Mouse (Mus musculus) ES-Bruce4 (cell line): ENCODE measurements at regions not wholly inside any gene's neighbourhood (a gene's known extent, or its start where the extent isn't known, plus 50 kb on each side); places are given as distances from the start of the nearest gene placed in this dataset.

Source experiments
- H3K27ac ChIP-seq: 2 replicates; pipeline ENCODE4 v1.5.1; 2012; ENCODE audit warnings: low read length, inconsistent platforms; ENCODE audit not compliant: insufficient read depth
- H3K27me3 ChIP-seq: 2 replicates; pipeline ENCODE4 v1.6.1; 2012; ENCODE audit warnings: mild to moderate bottlenecking, low read length, inconsistent platforms; ENCODE audit not compliant: control insufficient read depth, poor library complexity, insufficient read depth, severe bottlenecking
- H3K36me3 ChIP-seq: 2 replicates; pipeline ENCODE4 v1.6.1; 2012; ENCODE audit warnings: inconsistent platforms, mild to moderate bottlenecking, low read length, moderate library complexity; ENCODE audit not compliant: control insufficient read depth, poor library complexity, insufficient read depth, severe bottlenecking
- H3K4me1 ChIP-seq: one replicate; pipeline ENCODE4 v1.8.1; 2011; ENCODE audit warnings: low read length; ENCODE audit not compliant: control insufficient read depth, insufficient read depth
- H3K4me3 ChIP-seq: 2 replicates; pipeline ENCODE4 v1.5.1; 2011; ENCODE audit warnings: low read depth, mild to moderate bottlenecking, low read length
- H3K9ac ChIP-seq: 2 replicates; pipeline ENCODE4 v1.6.1; 2012; ENCODE audit warnings: low read depth, mild to moderate bottlenecking, inconsistent platforms; ENCODE audit not compliant: poor library complexity, severe bottlenecking
- H3K9me3 ChIP-seq: replicated peaks from 2 replicates; pipeline ENCODE4 v1.6.1; 2012; ENCODE audit warnings: mild to moderate bottlenecking, low read length, inconsistent platforms; ENCODE audit not compliant: control insufficient read depth, poor library complexity, insufficient read depth, severe bottlenecking
- CTCF ChIP-seq: IDR thresholded peaks from one replicate; pipeline ENCODE4 v1.8.1; 2011; ENCODE audit warnings: low read depth, low read length
- EP300 ChIP-seq: IDR thresholded peaks from 2 replicates; pipeline ENCODE4 v1.6.1; 2011; ENCODE audit warnings: low read depth, low read length; ENCODE audit not compliant: insufficient read depth
- POLR2A ChIP-seq: IDR thresholded peaks from one replicate; pipeline ENCODE4 v1.8.1; 2011; ENCODE audit warnings: low read length; ENCODE audit not compliant: insufficient read depth

GRCm38 (mm10) chr19:37754024-37754423, 56.4 kb downstream of the Cyp26a1 start:
- Histone ChIP-seq H3K36me3 (no peaks in the 10 kb centered on the region), H3K9me3 (0 out of 2 replicates have a peak, but pooled peaks cover 8% of the 10 kb centered on the region), H3K27me3 (no peaks in the 10 kb centered on the region), H3K4me3 (no peak overlapping the region), H3K4me1 (no peaks in the 10 kb centered on the region), H3K27ac (no peak overlapping the region), H3K9ac (no peak overlapping the region)
- TF ChIP-seq EP300 (no peak), POLR2A (no peak), CTCF (no peak)

GRCm38 (mm10) chr19:37755372-37755771, 57.8 kb downstream of the Cyp26a1 start:
- Histone ChIP-seq H3K4me3 (no peak overlapping the region), H3K36me3 (no peaks in the 10 kb centered on the region), H3K4me1 (no peaks in the 10 kb centered on the region), H3K9ac (no peak overlapping the region), H3K27me3 (no peaks in the 10 kb centered on the region), H3K27ac (no peak overlapping the region), H3K9me3 (0 out of 2 replicates have a peak, but pooled peaks cover 8% of the 10 kb centered on the region)
- no peak for TF ChIP-seq EP300
- TF ChIP-seq POLR2A = no peak
- peak; percentile 34 for TF ChIP-seq CTCF

- H3K36me3 ChIP-seq = no peaks in the 10 kb centered on the region
- no peak overlapping the region for H3K9ac ChIP-seq
- no peaks in the 10 kb centered on the region for H3K4me1 ChIP-seq
- H3K4me3 ChIP-seq = no peak overlapping the region
- no peaks in the 10 kb centered on the region for H3K9me3 ChIP-seq
- no peak overlapping the region for H3K27ac ChIP-seq
- H3K27me3 ChIP-seq = no peaks in the 10 kb centered on the region
- no peak for TF ChIP-seq EP300
- TF ChIP-seq POLR2A = no peak
- no peak for TF ChIP-seq CTCF
Measured at GRCm38 (mm10) chr19:37769376-37769775, 71.8 kb downstream of the Cyp26a1 start.

- Histone ChIP-seq H3K27ac (no peak overlapping the region), H3K36me3 (no peaks in the 10 kb centered on the region), H3K9me3 (no peaks in the 10 kb centered on the region), H3K4me1 (no peaks in the 10 kb centered on the region), H3K27me3 (no peaks in the 10 kb centered on the region), H3K9ac (no peak overlapping the region), H3K4me3 (no peak overlapping the region)
- no peak for TF ChIP-seq POLR2A
- no peak for TF ChIP-seq CTCF
- no peak for TF ChIP-seq EP300
Measured at GRCm38 (mm10) chr19:37771956-37772355, 74.4 kb downstream of the Cyp26a1 start.

- Histone ChIP-seq H3K27me3 (no peaks in the 10 kb centered on the region), H3K9me3 (no peaks in the 10 kb centered on the region), H3K27ac (no peak overlapping the region), H3K36me3 (no peaks in the 10 kb centered on the region), H3K4me1 (no peaks in the 10 kb centered on the region), H3K9ac (no peak overlapping the region), H3K4me3 (no peak overlapping the region)
- TF ChIP-seq EP300 = no peak
- TF ChIP-seq CTCF = no peak
- no peak for TF ChIP-seq POLR2A
Measured at GRCm38 (mm10) chr19:37774551-37774950, 77.0 kb downstream of the Cyp26a1 start.

GRCm38 (mm10) chr19:37774966-37775365, 77.4 kb downstream of the Cyp26a1 start:
- H3K4me1 ChIP-seq = no peaks in the 10 kb centered on the region
- H3K27ac ChIP-seq = no peak overlapping the region
- no peaks in the 10 kb centered on the region for H3K9me3 ChIP-seq
- TF ChIP-seq EP300 = no peak
- no peak for TF ChIP-seq CTCF
- no peak for TF ChIP-seq POLR2A
- no peak overlapping the region for H3K4me3 ChIP-seq
- H3K9ac ChIP-seq = no peak overlapping the region
- H3K27me3 ChIP-seq = no peaks in the 10 kb centered on the region
- no peaks in the 10 kb centered on the region for H3K36me3 ChIP-seq
